Mouse (Mus musculus) E14TG2a.4 (cell line): ENCODE measurements around the gene Pnkp.

ENCODE experiments used
- H3K27me3 ChIP-seq: 2 replicates; pipeline ENCODE4 v1.6.1; 2014; ENCODE audit warnings: low read length, control low read depth; ENCODE audit not compliant: insufficient read depth
- H3K36me3 ChIP-seq: 2 replicates; pipeline ENCODE4 v1.6.1; 2014; ENCODE audit warnings: low read length, control low read depth; ENCODE audit not compliant: insufficient read depth
- H3K4me1 ChIP-seq: replicated peaks from 2 replicates; pipeline ENCODE4 v1.6.1; 2014; ENCODE audit warnings: low read depth, low read length, control low read depth
- H3K4me3 ChIP-seq: replicated peaks from 2 replicates; pipeline ENCODE4 v1.5.1; 2014; ENCODE audit warnings: mild to moderate bottlenecking, low read length
- H3K9me3 ChIP-seq: 2 replicates; pipeline ENCODE4 v1.6.1; 2014; ENCODE audit warnings: low read length, control low read depth
- CTCF ChIP-seq: conservative IDR thresholded peaks from 2 replicates; pipeline ENCODE4 v1.5.1; 2014; ENCODE audit warnings: low read length
- NANOG ChIP-seq: IDR thresholded peaks from 2 replicates; pipeline ENCODE4 v1.6.1; 2014; ENCODE audit warnings: borderline replicate concordance, low read length, mixed read lengths
- POU5F1 ChIP-seq: IDR thresholded peaks from 2 replicates; pipeline ENCODE4 v1.6.1; 2014; ENCODE audit warnings: low read length, borderline replicate concordance

Pnkp gene

DNA sequence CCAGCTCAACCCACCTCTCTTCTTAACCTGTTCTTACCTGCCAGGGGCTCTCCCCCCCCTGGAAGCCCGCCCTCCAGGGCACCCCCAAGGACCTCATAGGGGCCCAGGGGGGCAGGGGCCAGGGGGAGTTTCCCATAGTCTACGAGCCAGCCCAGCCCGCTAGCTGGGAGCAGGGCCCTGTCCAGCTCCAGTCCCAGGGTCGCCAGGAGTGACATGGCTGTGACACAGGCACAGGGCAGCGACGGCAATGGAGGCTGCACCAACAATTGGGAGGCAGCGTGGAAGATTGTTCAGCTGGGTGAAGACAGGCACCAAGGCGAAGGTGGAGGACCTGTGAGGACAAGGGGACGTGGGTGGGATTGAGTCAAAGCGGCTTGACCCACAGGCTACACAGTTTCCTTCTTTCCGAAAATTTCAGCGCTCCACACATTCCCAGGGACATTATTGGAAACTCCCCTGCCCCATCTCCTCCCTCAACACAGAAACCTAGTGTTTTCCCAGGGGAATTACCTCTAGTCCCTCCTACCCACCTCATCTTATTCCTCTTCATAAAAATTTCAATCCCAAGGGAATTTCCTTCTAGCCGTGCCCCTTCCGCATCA lies 41.9 kb upstream of the Pnkp start:
- Histone ChIP-seq H3K4me3 (peak overlapping the region; percentile 96), H3K27me3 (no peaks in the 10 kb centered on the region), H3K4me1 (peaks cover 51% of the 10 kb centered on the region), H3K9me3 (no peaks in the 10 kb centered on the region), H3K36me3 (peaks cover 50% of the 10 kb centered on the region)
- TF ChIP-seq POU5F1 (no peak), CTCF (no peak), NANOG (no peak)

DNA sequence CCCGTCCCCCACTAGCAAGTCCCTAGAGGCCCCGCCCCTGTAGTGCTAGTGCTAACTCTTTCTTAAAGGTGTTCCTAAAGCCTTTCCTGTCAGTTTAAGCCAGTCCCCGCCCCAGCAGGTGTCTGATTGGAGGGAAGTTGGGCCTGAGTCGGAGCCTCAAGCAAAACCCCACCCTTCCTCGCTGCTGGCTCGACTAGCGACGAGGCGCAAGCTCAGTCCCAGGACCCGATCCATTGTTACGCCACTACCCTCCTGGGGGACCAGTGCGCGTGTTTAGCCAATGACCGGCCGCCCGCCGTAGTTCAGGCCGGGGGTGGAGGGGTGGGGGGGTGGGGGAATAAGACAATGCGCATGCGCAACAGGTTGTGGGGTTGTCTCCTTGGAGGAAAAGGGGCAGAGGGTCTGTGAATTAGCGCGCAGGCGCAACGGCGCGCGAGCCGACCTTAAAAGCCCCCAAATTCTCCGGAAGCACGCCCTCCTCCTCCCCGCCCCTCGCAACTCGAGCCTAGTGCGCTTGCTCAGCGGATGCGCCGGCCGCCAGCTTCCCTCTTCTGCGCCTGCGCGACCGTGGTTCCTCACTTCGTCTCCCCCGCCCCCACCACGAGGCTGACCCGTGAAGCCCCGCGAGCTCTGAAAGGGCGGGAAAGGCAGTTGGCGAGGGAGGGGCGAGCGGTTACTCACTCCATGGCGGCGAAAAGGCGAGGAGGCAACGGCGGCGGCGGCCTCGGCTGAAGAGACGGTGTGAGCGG lies 41.0 kb upstream of the Pnkp start, which contains the start of the genes Nup62 and Il4i1:
TSS of gene Nup62 (plus strand) at position 368 of the 749 bp plus-strand sequence.
TSS of gene Il4i1 (plus strand) at position 667 of the 749 bp plus-strand sequence.
- H3K4me1 ChIP-seq, result peaks cover 59% of the 10 kb centered on the region
- TF ChIP-seq POU5F1, result no peak
- TF ChIP-seq NANOG, result no peak
- no peak for TF ChIP-seq CTCF

DNA sequence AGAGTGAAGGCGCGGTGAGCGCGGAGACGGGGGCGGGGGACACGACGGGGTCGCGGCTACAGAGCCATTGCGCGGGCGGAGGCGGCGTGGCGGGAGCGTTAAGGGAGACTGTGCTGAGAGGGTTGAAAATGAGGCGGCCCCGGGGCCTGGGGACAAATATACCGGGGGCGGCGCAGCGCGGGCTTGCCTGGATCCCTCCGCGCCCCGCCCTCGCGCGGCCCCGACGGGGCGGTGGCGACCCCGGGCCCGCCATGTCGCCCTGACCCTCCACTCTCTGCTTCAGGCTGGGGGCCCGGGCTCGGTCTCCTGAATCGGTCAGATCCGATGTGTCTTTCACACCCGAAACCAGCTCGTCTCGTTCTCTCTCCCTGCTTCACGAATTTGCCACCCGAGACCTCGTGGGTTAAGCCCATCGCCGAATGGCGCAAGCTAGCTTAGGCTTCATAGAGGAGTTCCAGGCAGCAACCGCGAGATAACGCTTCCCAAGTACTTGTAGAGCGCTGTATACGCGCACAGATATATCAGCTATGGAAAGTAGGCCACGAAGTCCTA lies 40.4 kb upstream of the Pnkp start, which contains the start of gene Atf5:
TSS of gene Atf5 (minus strand) at position 189 of the 552 bp plus-strand sequence.
- peaks cover 65% of the 10 kb centered on the region for H3K4me1 ChIP-seq
- TF ChIP-seq POU5F1 (no peak), CTCF (no peak), NANOG (no peak)
- peaks cover 59% of the 10 kb centered on the region for H3K36me3 ChIP-seq
- no peaks in the 10 kb centered on the region for H3K9me3 ChIP-seq
- peak within 1 kb of the TSS; percentile 96 for H3K4me3 ChIP-seq
- H3K27me3 ChIP-seq, result no peaks in the 10 kb centered on the region

More for the DNA sequence above, 41.0 kb upstream of the Pnkp start, which contains the start of the genes Nup62 and Il4i1:
- Histone ChIP-seq H3K4me3 (peak within 1 kb of the TSS; percentile 96), H3K27me3 (no peaks in the 10 kb centered on the region), H3K9me3 (no peaks in the 10 kb centered on the region), H3K36me3 (peaks cover 59% of the 10 kb centered on the region)

DNA sequence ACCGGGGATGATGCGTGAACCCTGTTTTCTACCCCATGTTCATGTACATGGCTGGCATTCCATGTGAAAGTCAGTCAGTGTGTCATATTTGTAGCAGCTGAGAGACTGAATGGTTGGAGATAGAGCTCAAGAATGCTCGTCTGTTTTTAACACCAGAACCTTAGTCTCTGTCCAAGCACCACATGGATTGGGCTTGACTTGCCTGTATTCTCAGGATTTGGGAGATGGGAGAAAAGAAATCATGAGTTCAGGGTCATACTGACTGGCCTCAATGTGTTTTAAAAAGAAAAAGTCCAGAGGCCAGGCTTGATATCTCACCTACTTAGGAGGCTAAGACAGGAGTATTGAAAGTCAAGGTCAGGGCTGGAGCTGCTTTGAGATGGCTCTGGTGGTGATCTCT lies 39.5 kb upstream of the Pnkp start:
- H3K27me3 ChIP-seq, result no peaks in the 10 kb centered on the region
- peaks cover 52% of the 10 kb centered on the region for H3K36me3 ChIP-seq
- no peaks in the 10 kb centered on the region for H3K9me3 ChIP-seq
- peak overlapping the region; percentile 96 for H3K4me3 ChIP-seq
- no peak for TF ChIP-seq CTCF
- no peak for TF ChIP-seq POU5F1
- H3K4me1 ChIP-seq, result peaks cover 66% of the 10 kb centered on the region

DNA sequence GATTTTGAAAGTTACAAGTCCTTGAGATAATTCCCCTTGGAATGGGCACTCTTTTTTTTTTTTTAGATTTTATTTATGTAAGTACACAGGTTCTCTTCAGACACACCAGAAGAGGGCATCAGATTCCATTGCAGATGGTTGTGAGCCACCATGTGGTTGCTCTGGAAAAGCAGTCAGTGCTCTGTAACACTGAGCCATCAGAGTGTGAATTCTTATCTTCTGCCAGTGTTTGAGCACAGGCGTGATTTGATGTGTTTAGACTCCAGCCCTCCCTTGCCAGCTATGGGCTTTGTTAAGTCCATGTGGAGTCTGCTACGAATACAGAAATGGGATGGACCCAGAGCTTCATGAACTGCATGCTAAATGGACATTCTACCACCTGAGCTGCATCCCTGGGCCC lies 38.8 kb upstream of the Pnkp start:
- no peaks in the 10 kb centered on the region for H3K27me3 ChIP-seq
- no peaks in the 10 kb centered on the region for H3K9me3 ChIP-seq
- peaks cover 68% of the 10 kb centered on the region for H3K4me1 ChIP-seq
- peak overlapping the region; percentile 96 for H3K4me3 ChIP-seq
- H3K36me3 ChIP-seq, result peaks cover 56% of the 10 kb centered on the region
- no peak for TF ChIP-seq CTCF
- no peak for TF ChIP-seq POU5F1
- TF ChIP-seq NANOG, result no peak

DNA sequence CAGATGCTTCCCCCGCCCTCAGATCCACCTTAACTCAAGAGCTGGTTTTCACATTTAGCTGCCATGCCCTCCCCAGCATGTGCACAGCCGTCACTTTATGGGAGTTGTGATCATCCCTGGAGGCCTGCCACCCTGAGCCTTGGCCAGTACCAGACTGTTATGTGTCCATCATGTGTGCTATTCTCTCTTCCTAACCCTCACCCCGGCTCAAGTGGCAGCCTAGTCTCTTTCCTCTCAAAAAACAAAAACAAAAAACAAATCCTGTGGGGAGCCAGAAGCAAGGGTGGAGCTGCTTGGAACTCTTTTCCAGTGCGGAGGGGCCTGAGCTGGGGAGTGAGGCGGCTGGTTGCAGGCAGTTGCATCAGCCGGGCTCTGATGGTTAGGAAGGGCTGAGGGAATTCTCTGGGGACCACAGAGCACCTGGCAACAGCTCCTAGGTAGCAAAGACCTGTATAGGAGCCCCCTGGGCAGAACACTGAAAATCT lies 38.1 kb upstream of the Pnkp start:
- Histone ChIP-seq H3K9me3 (no peaks in the 10 kb centered on the region), H3K27me3 (no peaks in the 10 kb centered on the region), H3K36me3 (peaks cover 59% of the 10 kb centered on the region), H3K4me1 (peaks cover 74% of the 10 kb centered on the region), H3K4me3 (peak overlapping the region; percentile 96)
- TF ChIP-seq NANOG (no peak), POU5F1 (no peak), CTCF (no peak)

DNA sequence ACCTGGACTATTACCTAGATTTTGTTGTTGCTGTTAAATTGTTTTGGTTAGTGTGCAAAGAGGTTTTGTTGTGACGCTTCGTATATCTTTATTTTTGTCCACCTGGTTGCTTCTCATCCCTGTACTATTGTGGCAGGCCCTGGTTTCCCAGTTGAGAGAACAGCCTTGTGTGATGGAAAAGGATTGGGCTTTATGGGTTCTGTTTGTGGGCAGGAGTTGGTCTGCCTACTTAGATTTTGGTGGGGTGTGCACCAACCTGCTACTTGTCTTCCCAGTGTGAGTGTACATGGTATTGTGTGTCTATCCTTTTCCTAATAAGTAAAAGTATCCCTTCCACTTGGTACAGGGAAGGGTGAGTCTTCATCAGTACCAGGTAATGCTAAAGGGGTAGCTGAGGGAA lies 37.5 kb upstream of the Pnkp start:
- Histone ChIP-seq H3K4me1 (peaks cover 80% of the 10 kb centered on the region), H3K4me3 (peak overlapping the region; percentile 96), H3K9me3 (no peaks in the 10 kb centered on the region), H3K36me3 (peaks cover 62% of the 10 kb centered on the region), H3K27me3 (no peaks in the 10 kb centered on the region)
- TF ChIP-seq POU5F1, result no peak
- no peak for TF ChIP-seq CTCF
- no peak for TF ChIP-seq NANOG

DNA sequence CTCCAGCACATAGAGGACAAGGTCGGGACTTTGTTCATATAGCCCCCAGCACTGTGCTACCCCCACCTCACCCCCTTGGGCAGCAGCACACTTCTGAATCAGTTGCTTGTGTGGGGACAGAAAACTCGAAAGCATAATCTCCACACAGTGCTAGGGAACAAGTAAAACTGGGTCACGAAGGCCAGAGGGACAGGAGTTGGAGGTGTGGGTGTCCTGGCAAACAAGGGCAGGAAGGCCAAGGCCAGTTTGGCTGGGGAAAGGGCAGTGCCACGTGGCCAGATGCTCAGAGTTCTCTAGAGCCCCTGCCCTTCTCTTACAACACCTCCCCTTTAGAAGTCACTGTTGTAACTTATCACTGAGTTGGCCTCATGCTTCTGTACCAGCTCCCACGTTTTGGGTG lies 37.1 kb upstream of the Pnkp start:
- Histone ChIP-seq H3K4me3 (peak overlapping the region; percentile 96), H3K9me3 (no peaks in the 10 kb centered on the region), H3K4me1 (peaks cover 80% of the 10 kb centered on the region), H3K27me3 (no peaks in the 10 kb centered on the region), H3K36me3 (peaks cover 66% of the 10 kb centered on the region)
- TF ChIP-seq CTCF, result no peak
- TF ChIP-seq POU5F1, result no peak
- no peak for TF ChIP-seq NANOG

DNA sequence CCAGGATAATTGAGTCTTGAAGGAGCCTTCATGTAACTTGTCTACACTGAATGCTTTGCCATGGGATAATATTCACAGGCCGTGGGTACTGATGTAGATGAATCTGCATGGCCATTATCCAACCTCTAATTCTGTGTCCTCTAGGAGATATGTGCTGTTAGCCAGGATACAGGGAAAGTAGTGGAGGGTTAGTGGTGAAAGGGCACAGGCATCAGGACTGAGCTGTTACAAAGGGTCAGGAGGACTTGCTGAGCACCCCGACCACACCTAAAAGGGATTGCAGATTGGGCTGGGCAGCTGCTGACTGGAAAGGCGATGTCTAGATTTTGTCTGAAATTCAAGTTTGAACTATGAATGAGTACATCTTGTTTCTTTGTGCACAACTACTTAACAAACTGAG lies 36.4 kb upstream of the Pnkp start:
- H3K27me3 ChIP-seq, result no peaks in the 10 kb centered on the region
- H3K36me3 ChIP-seq, result peaks cover 72% of the 10 kb centered on the region
- H3K4me1 ChIP-seq, result peaks cover 81% of the 10 kb centered on the region
- no peaks in the 10 kb centered on the region for H3K9me3 ChIP-seq
- TF ChIP-seq POU5F1 (no peak), CTCF (no peak), NANOG (no peak)
- H3K4me3 ChIP-seq, result peak overlapping the region; percentile 96
